Mouse (Mus musculus) MEL (cell line): ENCODE data around the gene Rps17. TPM values are rescaled to one million over a fixed set of nuclear protein-coding genes. Genes with fewer than 3 reads are reported as not detected.

Experiments
- DNase-seq: peaks from one replicate; pipeline ENCODE4 v3.0.0; 2011; ENCODE audit warnings: low read depth, low spot score
- H3K27ac ChIP-seq: 2 replicates; pipeline ENCODE4 v1.5.1; 2012; ENCODE audit warnings: low read depth, mild to moderate bottlenecking, control low read depth, low read length, moderate library complexity; ENCODE audit not compliant: control insufficient read depth
- H3K27me3 ChIP-seq, 2 experiments: fragments of 150-350 bp in 1 of 2; sonication (generic) in 1 of 2; 2 replicates each; pipeline ENCODE4 v1.6.1; 2012; ENCODE audit warnings: low read length in 2 of 2, mild to moderate bottlenecking in 2 of 2, improper control_type of control experiment in 1 of 2, moderate library complexity in 1 of 2; ENCODE audit not compliant: insufficient read depth in 2 of 2, control insufficient read depth in 1 of 2
- H3K36me3 ChIP-seq, 2 experiments: 2 replicates each; pipeline ENCODE4 v1.6.1; 2012 to 2014; ENCODE audit warnings: low read length in 2 of 2, improper control_type of control experiment in 1 of 2, inconsistent platforms in 1 of 2, mild to moderate bottlenecking in 1 of 2; ENCODE audit not compliant: insufficient read depth in 2 of 2, control insufficient read depth in 1 of 2
- H3K4me1 ChIP-seq, 2 experiments: fragments of 150-350 bp in 1 of 2; sonication (generic) in 1 of 2; 2 replicates each; pipeline ENCODE4 v1.6.1; 2012; ENCODE audit warnings: low read length in 2 of 2, improper control_type of control experiment in 1 of 2, mild to moderate bottlenecking in 1 of 2; ENCODE audit not compliant: insufficient read depth in 2 of 2, control insufficient read depth in 1 of 2
- H3K4me3 ChIP-seq, 2 experiments: fragments of 150-350 bp in 1 of 2; sonication (generic) in 1 of 2; 2 replicates each; pipeline ENCODE4 v1.5.1; 2012; ENCODE audit warnings: low read depth in 2 of 2, low read length in 2 of 2, mild to moderate bottlenecking in 2 of 2, moderate library complexity in 2 of 2, control low read depth in 1 of 2, improper control_type of control experiment in 1 of 2; ENCODE audit not compliant: control insufficient read depth in 1 of 2, insufficient read depth in 1 of 2
- H3K79me2 ChIP-seq: 2 replicates; pipeline ENCODE4 v1.6.1; 2012; ENCODE audit warnings: mild to moderate bottlenecking, low read length, moderate library complexity; ENCODE audit not compliant: control insufficient read depth, poor library complexity, insufficient read depth
- H3K9ac ChIP-seq: 2 replicates; pipeline ENCODE4 v1.6.1; 2012; ENCODE audit warnings: low read depth, mild to moderate bottlenecking, control low read depth, low read length, moderate library complexity; ENCODE audit not compliant: control insufficient read depth, poor library complexity, severe bottlenecking
- H3K9me3 ChIP-seq: fragments of 150-350 bp; sonication (generic); replicated peaks from 2 replicates; pipeline ENCODE4 v1.6.1; 2012; ENCODE audit warnings: mild to moderate bottlenecking, low read length, improper control_type of control experiment, moderate library complexity; ENCODE audit not compliant: insufficient read depth
- CHD2 ChIP-seq: IDR thresholded peaks from 2 replicates; pipeline ENCODE4 v1.6.1; 2011; ENCODE audit warnings: low read length, improper control_type of control experiment
- EP300 ChIP-seq, 2 experiments: IDR thresholded peaks; 2 replicates each; pipeline ENCODE4 v1.6.1; 2011; ENCODE audit warnings: improper control_type of control experiment in 2 of 2, low read length in 2 of 2, low read depth in 1 of 2, mild to moderate bottlenecking in 1 of 2
- GABPA ChIP-seq: IDR thresholded peaks from 2 replicates; pipeline ENCODE4 v1.6.1; 2012; ENCODE audit warnings: low read depth, mild to moderate bottlenecking, inconsistent platforms, low read length, improper control_type of control experiment, moderate library complexity
- GATA1 ChIP-seq: IDR thresholded peaks from 2 replicates; pipeline ENCODE4 v1.6.1; 2011; ENCODE audit warnings: low read depth, low read length, improper control_type of control experiment
- HCFC1 ChIP-seq: IDR thresholded peaks from 2 replicates; pipeline ENCODE4 v1.6.1; 2012; ENCODE audit warnings: low read depth, mild to moderate bottlenecking, inconsistent platforms, low read length, improper control_type of control experiment, moderate library complexity
- JUND ChIP-seq: IDR thresholded peaks from 2 replicates; pipeline ENCODE4 v1.6.1; 2011; ENCODE audit warnings: low read depth, mild to moderate bottlenecking, improper control_type of control experiment, low read length
- KAT2A ChIP-seq: conservative IDR thresholded peaks from 2 replicates; pipeline ENCODE4 v1.6.1; 2012; ENCODE audit warnings: low read depth, low read length, improper control_type of control experiment, inconsistent platforms
- MAFK ChIP-seq: IDR thresholded peaks from 2 replicates; pipeline ENCODE4 v1.6.1; 2011; ENCODE audit warnings: low read depth, mild to moderate bottlenecking, low read length, improper control_type of control experiment, borderline replicate concordance
- MEF2A ChIP-seq: IDR thresholded peaks from 2 replicates; pipeline ENCODE4 v1.6.1; 2014; ENCODE audit warnings: low read depth, mild to moderate bottlenecking, inconsistent platforms, low read length, improper control_type of control experiment; ENCODE audit not compliant: poor library complexity, insufficient replicate concordance, severe bottlenecking; ENCODE audit errors: extremely low read depth
- NELFE ChIP-seq: IDR thresholded peaks from 2 replicates; pipeline ENCODE4 v1.6.1; 2011; ENCODE audit warnings: low read depth, low read length, improper control_type of control experiment
- NRF1 ChIP-seq: IDR thresholded peaks from 2 replicates; pipeline ENCODE4 v1.6.1; 2014; ENCODE audit warnings: low read depth, mild to moderate bottlenecking, inconsistent platforms, low read length, improper control_type of control experiment, moderate library complexity; ENCODE audit not compliant: poor library complexity, insufficient read depth, severe bottlenecking
- POLR2AphosphoS2 ChIP-seq: IDR thresholded peaks from 2 replicates; pipeline ENCODE4 v1.6.1; 2011; ENCODE audit warnings: low read length, improper control_type of control experiment
- POLR2AphosphoS5 ChIP-seq: IDR thresholded peaks from 2 replicates; pipeline ENCODE4 v1.6.1; 2012; ENCODE audit warnings: low read depth, borderline replicate concordance, mild to moderate bottlenecking, inconsistent platforms, low read length, moderate library complexity, mixed read lengths
- TAL1 ChIP-seq: IDR thresholded peaks from 2 replicates; pipeline ENCODE4 v1.6.1; 2012; ENCODE audit warnings: mild to moderate bottlenecking, inconsistent platforms, low read length, moderate library complexity, mixed read lengths
- TBP ChIP-seq: IDR thresholded peaks from 2 replicates; pipeline ENCODE4 v1.8.0; 2011; ENCODE audit warnings: low read depth, low read length, improper control_type of control experiment
- ZC3H11A ChIP-seq: IDR thresholded peaks from 2 replicates; pipeline ENCODE4 v1.6.1; 2012; ENCODE audit warnings: low read depth, mild to moderate bottlenecking, inconsistent platforms, low read length, improper control_type of control experiment
- ZMIZ1 ChIP-seq: IDR thresholded peaks from 2 replicates; pipeline ENCODE4 v1.6.1; 2012; ENCODE audit warnings: low read depth, mild to moderate bottlenecking, inconsistent platforms, low read length, improper control_type of control experiment, moderate library complexity
- polyA plus RNA-seq, 2 experiments: library from polyadenylated mRNA; stranded (reverse) in 1 of 2; unstranded in 1 of 2; fragments of >175 nt in 1 of 2; fragments of >200 nt in 1 of 2; gene quantifications; 2 replicates each; pipeline versions ENCODE4 v1.2.1 to v1.2.4; 2012; ENCODE audit warnings: low replicate concordance in 2 of 2, low read depth in 1 of 2; ENCODE audit not compliant: insufficient read length in 2 of 2, insufficient read depth in 1 of 2, missing spikeins in 1 of 2
- total RNA-seq: library from RNA; depleted of rRNA; stranded (reverse); fragments of 300-350 nt; gene quantifications from 2 replicates; pipeline ENCODE4 v1.2.3, GENCODE M21; 2012

The Rps17 gene
- total and polyA plus RNA-seq, 3 experiments, result 2,738 to 10,538 (median 4,252) TPM

DNA sequence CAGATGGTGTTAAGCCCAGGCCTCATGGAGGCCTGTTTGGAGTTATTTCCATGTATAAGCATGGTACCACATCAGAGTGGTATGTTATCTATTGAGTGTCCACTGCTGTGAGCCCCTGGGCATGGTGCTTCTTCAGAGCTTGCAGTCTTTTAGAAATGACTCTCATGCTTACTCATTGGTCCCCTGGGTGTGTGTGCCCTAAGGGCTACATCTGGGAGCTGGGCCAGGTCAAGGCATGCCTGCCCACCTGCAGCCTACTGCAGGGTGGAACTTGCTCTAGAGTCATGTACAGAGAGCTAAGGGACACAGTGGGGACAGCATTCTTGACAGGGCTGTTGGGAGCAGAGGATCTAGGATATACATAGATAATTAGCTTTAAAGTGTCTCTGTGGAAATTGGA, 33.5 kb downstream of the Rps17 start:
- no peak for DNase-seq
- Histone ChIP-seq H3K9ac (no peak overlapping the region), H3K4me3 (no peak overlapping the region), H3K4me1 (no peaks in the 10 kb centered on the region), H3K27me3 (peaks cover 0 to 7% of the 10 kb centered on the region in 2 experiments; a peak in 2 of 4 replicates), H3K9me3 (no peaks in the 10 kb centered on the region), H3K27ac (no peak overlapping the region), H3K79me2 (no peaks in the 10 kb centered on the region), H3K36me3 (no peaks in the 10 kb centered on the region)
- TF ChIP-seq ZC3H11A, result no peak
- no peak for TF ChIP-seq JUND
- TF ChIP-seq MEF2A, result no peak
- TF ChIP-seq MAFK, result no peak
- TF ChIP-seq HCFC1, result no peak
- TF ChIP-seq ZMIZ1, result no peak
- TF ChIP-seq KAT2A, result no peak
- TF ChIP-seq POLR2AphosphoS5, result no peak
- no peak for TF ChIP-seq NRF1
- no peak for TF ChIP-seq GABPA
- TF ChIP-seq TAL1, result no peak
- TF ChIP-seq EP300 (IDR thresholded peaks at IDR 0.05; ENCODE audit: low read depth in 1 of 2, low read length in 2 of 2), result no peak

DNA sequence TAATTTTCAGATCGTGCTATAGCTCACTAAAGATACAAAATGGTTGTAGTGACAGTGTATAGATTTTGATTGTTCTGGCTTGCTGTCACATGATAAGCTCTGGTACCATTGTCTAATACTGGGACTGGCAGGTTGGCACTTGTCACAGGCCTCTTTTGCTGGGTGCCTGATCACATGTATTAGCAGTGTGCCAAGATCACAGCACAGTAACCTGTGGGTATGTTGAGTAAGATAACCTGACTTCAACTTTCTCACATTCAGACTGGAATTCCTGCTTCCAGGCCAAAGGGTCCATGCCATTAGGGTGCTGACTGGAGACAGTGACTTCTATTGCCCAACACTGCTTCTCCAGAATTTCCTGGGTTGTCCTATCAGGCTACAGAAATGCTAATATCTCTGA, 33.9 kb downstream of the Rps17 start:
- Histone ChIP-seq H3K27me3 (peaks cover 0 to 7% of the 10 kb centered on the region in 2 experiments; a peak in 2 of 4 replicates), H3K4me1 (no peaks in the 10 kb centered on the region), H3K36me3 (no peaks in the 10 kb centered on the region), H3K9me3 (no peaks in the 10 kb centered on the region), H3K27ac (no peak overlapping the region), H3K79me2 (no peaks in the 10 kb centered on the region), H3K4me3 (no peak overlapping the region), H3K9ac (no peak overlapping the region)
- no peak for TF ChIP-seq POLR2AphosphoS2
- no peak for TF ChIP-seq TBP
- no peak for TF ChIP-seq NELFE
- TF ChIP-seq CHD2, result no peak
- no peak for TF ChIP-seq KAT2A
- TF ChIP-seq GABPA, result no peak
- no peak for TF ChIP-seq NRF1
- TF ChIP-seq GATA1, result no peak
- no peak for DNase-seq
